Mouse (Mus musculus) inflammation-experienced regulatory T-cells, adult 6 months (primary cell): ENCODE data around the gene Chn2. TPM values are rescaled to one million over a fixed set of nuclear protein-coding genes. Genes with fewer than 3 reads are reported as not detected.

Experiments used
- ATAC-seq: one replicate; pipeline ENCODE4 v1.8.0; 2017
- polyA plus RNA-seq, 3 experiments: library from polyadenylated mRNA; unstranded; fragments of 100-300 nt; shearing (Covaris generic); gene quantifications; one replicate each; pipeline ENCODE4 v1.2.1; 2017

Gene Chn2
- polyA plus RNA-seq, 3 experiments from 2014 or later = 8.4 to 14.5 (median 9.5) TPM

DNA sequence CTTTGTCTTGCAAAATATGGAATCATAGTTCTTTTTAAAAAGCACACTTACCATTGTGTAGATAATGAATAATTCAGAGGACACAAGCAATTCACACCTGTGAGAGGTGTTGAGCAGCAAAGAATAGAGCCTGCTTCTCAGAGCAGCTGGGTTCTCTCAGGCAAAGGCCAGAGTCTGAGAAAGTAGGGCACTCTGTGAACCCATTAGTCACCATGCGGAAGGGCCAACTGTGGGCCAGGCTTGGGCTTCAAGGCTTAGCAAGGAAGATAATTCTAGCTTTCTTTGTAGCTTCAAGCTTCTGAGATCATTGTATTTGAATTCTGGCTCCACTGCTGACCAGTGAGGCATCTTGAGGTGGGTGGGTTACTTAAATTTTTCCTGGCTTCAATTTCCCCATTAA, 2.8 kb downstream of the Chn2 start:
- no peak for ATAC-seq

DNA sequence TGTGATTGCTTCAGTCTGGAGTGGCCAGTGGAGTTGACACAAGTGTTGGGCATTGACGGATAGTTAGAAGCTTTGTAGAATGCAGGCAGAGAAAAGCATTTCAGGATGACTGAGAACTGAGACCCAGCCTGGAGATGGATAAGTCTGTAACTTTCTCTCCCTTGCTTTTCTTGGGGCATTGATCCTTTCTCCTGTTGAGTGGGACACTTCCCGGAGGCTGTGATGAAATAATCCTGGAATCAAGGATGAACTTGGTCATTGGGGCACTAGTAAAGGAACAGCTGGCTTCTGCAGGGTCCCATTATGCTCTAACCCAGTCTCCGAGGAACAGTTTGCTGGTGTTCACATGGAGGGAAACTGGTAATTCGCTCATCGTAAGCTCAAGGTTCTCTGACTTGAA, 4.2 kb downstream of the Chn2 start:
- ATAC-seq = no peak

DNA sequence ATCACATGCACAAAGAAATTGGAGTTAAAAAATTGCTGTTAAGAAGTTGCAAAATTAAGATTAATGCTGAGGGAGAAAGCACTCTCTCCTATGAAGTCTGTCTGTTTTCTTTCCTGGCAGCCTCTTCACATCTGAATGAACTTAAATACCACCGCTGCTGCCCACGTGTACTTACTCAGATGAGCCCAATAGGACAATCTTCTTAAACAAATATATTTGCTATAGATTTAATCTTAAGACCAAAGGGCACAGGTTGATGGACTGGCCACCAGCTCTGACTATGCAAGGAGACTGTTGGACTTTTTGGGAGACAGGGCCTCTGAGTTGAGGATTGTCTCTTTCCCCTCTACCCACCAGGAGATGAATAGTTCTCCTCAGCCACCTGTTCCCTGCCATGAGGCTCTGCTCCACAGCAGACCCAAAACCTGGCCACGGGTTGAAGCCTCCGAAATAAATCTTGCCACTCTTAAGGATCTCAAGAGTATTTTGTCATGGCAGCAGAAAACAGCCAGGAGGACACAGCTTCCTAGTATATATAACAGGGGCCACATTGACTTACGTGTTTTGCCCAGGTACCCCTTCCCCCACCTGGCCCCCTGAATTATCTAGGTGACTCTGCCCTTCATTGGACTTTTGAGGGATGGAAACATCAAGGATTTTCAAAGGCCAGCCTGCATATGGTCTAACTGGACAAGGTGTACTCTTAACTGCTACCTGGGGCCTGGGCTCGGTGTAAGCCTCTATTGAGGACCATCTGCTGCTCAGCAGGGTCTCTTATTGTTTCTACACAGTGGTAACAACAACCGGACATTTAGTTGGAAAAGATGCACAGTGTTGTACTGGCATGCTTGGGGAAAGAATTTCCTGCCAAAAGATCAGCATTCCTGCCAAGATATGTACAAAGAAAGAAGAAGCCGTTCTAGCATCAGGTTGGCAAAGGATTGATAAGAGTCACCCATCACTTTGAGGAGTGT, 6.7 kb downstream of the Chn2 start:
- no peak for ATAC-seq

DNA sequence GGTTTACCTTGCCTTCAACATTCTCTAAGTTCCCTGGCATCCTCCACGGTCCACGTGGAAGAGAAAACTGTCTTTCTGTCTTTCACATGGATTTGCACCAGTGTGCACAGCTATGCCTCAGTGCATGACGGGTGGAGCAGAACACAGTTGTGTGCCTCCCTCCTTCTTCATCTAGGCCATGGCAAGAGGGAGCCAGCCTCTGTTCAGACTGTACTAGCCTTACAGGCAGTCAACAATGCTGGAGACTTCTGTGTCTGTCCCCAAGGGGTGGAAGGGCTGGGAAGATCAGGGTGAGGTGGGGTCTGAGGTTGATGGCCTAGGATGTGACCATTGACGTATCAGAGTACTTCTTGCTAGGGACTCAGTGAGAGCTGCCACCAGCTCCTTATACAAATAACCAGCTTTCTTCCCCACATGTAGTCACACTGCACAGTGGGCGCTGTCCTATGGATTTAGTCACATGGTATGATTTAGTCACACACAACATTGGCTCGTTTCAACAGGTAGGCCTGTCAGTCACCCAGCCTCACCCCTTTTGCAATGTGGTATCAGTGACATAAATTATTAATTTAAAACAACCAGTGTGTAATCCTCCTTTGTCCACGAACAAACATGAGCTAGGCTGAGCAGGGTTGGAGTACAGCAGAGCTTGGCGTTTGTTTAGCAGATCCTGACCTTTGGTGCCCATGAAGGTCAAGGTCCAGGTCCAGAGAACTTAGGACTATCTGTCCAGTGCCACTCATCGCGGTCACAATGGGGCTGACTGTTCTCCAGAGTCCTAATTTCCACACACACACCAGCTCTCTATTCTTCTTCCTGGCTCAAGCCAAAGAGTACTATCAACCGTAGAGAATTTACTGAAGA, 7.8 kb downstream of the Chn2 start:
- ATAC-seq = no peak

DNA sequence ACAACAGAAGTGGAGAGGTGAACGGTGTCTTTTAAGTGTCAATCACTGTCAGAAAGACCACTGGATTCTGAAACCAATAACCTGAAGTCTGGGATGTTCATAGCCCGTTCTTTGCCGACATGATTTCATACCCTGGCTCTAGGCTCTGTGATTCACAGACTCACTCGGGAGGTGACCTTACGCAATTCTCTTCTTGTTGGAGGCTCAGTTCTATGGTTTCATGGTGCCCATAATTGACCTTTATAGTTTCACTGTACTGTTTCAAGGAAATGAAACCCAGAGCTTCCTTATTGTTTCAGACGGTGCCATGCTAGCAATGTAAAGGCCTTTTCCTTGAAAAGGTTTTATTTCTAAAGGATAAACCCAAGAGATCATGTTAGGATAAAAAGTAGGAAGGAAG, 9.4 kb downstream of the Chn2 start:
- no peak for ATAC-seq

DNA sequence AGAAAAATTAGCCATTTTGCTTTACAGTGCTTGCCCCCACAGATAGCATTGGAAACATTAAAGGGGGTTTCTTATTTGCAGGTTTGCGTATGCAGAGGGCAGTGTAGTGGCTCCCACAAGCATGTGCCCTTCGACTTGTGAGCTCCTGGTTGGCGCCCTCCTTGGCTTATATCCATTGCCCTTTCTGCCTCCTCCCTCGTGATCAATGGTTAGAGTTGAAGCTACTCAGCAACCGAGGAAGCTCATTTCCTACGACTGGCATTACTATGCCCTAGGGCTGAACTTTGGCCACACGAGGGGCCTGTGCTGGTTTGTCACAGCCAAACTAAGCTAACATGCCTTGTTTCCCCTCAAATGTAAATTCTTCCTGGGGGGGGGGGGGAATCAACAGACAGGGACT, 11.8 kb downstream of the Chn2 start:
- ATAC-seq = no peak

DNA sequence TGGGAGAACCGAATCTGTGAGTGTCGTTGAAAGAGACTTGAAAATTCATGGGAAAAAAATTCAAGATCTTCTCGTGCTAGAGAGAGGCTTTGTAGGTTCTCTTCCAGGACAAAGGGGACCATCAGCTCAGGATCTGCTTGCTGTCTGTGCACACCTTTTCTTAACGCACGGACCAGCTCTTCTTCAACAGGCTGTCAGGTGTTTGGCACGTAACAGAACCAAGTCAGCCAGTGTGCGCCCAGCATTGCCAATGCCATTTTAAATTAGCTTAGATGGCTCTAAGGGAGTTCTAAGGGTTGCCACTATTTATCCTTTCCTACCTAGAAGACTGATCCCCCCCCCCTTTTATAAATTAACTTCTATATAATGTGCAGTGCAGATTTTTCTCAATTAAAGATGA, 12.8 kb downstream of the Chn2 start:
- ATAC-seq = no peak

DNA sequence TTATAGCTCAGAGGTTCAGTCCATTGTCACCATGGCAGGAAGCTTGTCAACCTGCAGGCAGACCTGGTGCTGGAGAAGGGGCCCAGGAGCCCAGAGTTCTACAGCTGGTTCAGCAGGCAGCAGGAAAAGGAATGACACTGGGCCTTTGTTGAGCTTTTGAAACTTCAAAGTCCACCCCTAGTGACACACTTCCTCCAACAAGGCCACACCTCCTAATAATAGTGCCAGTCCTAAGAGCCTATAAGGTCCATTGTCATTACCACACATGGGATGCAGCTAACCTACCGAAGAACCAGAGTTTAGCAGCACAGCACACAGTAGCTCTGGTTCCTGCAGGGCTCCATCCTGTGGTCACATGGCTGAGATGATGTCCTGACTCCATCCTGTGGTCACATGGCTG, 13.3 kb downstream of the Chn2 start:
- no peak for ATAC-seq

DNA sequence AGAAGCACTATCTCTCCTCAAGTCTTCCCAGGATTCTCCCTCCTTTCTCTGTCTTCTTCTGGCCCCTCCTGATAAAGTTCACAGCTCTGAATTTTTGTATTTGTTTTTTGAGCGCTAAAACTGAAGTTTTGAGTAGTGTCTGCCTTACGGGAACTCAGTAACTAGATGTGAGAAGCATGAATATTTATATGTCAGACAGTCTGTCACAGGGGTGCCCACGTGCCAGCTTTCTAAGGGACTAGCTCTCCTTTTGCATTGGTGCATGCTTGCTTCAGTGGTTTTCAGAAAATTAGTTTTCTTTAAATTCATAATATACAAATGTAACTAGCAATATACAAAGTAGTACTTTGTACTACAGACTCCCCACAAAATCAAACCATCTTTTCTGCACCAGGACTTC, 14.0 kb downstream of the Chn2 start:
- ATAC-seq = no peak

DNA sequence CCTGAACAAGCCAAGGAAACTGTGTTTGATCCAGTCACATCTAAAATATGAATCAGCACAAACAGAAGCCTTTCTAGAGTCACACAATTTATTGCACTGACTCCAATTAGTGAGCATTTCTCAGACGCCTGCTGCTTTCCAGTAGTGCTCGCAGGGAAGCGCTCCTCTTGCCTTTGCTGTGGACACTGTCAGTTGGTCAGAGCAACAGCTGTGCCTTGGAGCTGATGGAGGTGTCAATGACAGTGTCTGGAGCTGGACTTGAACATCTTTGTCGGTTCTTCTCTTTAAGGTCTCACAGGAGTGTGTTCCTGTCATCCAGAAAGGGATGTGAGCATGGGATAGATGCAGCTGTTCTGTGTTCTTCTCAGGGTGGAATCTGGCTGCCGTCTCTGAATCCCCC, 16.0 kb downstream of the Chn2 start:
- ATAC-seq = no peak

DNA sequence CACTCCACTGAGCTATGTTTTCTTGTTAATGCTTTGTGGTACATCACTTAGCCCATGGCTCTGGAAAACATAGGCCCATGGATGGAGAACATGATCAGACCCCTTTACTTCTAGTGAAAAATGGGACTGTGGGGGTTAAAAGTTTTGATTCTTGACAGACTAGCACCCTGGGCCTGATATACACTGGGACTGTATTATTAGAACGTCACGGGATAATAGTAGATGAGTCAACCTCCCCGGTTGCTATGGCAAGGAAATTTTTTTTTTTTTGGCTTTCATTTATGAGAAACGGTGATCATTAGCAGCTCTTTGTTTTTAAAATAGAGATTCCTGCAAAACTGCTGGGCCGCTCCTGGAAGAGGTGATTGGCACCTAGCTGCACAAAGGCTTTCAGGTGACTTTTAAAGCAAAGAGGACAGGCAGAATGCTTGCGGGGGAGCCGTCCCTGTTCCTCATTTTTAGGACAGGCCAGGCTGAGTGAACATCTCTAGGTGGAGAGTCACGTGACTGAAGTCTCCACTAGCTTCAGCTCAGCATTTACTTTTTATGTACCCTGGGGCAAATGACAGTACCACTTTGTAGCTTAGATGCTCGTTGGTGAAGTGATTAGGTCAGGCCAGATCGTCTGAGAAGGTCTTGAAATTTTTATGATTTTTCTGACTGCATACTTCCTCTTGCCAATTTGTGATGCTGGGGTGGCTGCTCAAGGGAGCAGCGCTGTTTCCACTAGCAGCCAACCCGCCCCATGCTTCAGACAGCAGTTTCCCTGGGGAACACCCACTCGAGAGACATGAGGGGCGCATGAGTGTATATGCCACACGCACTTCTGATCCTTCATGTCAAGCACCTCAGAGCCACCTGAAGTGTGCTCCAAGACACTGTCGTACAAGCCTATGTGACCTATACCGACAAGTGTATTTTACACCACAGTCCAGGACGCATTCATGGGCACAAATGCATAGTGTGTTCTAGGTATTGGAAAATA, 17.5 kb downstream of the Chn2 start:
- ATAC-seq = no peak

DNA sequence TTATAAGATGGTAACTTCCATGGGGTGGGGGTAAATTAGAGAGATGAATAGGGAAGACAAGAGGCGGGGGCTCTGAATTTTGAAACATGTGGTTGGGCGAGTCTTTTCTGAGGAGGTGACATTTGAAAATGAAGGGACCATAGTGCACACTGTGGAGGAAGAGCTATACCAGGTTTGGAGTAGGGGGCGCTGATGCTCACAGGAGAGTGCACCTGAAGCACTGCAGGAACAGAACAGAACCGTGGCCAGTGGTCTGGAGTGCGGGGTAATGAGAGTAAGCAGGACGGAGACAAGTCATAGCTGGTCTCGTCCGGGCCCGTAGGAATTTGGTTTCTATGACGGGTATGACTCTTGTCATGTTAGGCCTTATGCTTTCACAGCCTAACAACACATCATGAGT, 18.3 kb downstream of the Chn2 start:
- no peak for ATAC-seq

DNA sequence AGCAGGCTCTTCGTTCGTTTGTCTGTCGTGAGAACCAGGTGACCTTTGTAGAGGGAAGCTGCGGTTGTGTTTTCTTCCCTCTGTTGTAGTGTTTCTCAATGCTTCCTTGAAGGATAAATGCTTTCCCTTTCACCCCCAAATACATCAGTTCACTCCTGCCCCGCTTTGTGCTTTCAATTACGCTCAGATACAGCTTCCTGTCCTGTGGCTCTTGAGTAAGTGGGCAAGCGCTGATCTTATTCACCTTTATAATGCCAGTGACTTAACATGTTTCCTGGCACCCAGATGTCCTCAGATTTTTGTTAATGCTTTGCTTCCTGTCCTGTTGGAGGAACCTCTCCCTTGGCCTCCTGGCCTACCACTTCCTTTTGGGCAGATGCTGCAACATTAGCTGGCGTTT, 19.5 kb downstream of the Chn2 start:
- ATAC-seq = peak; percentile 38

DNA sequence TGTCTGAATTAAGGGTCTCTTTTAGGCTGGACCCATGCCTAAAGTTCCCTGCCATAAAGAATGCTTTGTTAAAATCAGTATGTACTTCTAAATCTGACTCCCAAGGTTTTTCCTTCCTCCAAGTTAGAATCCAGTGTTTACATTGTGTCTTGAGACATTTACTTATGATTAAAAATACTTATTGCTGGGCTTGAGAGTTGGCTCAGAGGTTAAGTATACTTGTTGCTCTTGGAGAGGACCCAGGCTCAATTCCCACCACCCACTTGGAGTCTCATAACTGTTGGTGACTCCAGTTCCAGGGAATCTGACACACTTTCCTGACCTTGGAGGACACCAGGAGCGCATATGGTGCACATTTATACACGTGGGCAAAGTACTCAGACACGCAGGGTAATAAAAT, 20.9 kb downstream of the Chn2 start:
- ATAC-seq = no peak

DNA sequence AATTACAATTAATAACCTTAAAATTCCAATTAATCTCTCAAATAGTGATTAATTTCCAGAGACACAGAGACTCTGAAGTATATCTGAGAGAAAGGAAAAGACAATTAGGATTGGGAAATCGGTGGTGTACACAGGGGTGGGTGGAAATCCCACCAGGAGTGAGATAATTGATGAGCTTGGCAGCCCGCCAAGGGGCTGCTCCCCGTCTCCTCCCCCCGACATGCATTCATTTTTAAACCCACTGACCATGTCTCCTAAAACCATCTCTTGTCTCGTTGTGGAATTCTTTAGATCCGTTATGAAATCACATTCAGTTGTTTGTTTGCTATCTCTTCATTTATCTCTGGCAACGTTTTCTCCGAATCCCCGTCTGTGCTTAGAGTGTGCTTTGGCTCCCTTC, 22.0 kb downstream of the Chn2 start:
- ATAC-seq = no peak

DNA sequence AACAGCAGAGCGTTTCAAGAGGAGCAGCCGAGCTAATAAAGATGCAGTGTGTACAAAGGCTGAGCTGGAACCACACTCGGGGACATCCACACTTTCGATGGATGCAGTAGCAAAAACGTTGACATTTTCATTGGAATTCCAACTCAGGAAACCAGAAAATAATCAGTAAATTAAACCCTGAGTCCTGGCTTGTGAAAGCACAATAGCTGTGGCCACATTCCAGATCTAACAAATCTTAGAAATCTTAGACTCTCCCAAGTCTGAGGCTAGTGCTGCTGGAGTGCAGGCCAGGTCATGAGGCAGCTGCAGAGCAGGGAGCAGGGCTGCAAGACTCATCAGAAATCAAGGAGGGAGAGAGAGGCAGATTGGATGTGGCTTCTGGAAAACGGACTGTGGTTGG, 24.5 kb downstream of the Chn2 start:
- no peak for ATAC-seq

DNA sequence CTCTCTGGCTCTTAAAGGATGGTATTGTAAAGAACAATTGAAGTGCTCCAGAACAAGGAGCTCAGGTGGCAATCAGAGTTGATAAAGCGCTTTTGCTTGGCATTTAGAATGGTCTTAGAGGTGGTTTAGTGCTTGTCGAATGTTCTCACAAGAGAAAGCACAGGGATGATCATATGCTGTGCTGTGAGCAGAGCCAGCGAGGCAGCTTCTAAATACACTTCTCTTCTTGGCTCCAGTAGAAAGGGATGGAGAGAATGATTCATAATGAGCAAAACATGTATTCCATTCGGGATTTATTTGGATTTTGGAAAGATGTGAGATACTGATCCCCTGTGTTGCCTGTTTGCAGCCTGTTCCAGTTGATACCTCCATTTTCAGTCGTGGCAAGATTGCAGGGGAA, 28.0 kb downstream of the Chn2 start:
- ATAC-seq = no peak

DNA sequence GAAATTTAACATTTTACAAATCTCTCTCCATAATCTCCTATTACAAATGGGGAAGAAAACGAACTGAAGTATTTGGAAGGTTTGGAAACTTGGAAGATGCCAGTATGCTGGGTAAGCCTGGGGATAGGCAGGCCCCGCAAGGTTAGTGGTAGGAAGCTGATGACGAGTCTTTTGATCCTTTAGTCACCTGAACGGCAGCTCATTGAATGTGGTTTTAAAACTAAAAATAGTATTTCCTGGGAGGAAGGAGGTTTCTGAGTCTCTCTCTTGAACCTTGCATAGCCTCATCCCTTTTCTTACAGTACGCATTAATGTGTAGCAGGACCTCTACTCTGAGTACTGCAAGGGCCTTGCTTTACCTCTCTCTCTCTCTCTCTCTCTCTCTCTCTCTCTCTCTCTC, 29.5 kb downstream of the Chn2 start:
- ATAC-seq = peak; percentile 80

DNA sequence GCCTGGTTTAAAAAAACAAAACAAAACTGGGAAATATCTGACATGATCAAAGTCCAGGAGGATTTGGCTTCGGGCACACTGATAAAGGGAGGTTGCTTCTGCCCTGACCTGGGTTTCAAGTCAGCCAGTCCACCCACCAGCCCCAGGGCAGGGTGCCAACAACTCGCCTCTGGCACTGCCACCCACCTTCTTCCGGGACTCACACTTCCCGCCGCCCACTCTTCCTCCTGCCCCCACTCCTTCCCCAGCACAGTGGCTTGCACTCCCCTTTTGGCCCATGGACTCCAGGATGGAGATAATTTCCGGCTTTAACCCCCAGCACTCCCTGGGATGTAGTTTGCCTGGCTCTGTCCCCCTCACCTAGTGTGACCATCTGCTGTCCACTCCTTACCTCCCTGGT, 31.4 kb downstream of the Chn2 start:
- no peak for ATAC-seq

DNA sequence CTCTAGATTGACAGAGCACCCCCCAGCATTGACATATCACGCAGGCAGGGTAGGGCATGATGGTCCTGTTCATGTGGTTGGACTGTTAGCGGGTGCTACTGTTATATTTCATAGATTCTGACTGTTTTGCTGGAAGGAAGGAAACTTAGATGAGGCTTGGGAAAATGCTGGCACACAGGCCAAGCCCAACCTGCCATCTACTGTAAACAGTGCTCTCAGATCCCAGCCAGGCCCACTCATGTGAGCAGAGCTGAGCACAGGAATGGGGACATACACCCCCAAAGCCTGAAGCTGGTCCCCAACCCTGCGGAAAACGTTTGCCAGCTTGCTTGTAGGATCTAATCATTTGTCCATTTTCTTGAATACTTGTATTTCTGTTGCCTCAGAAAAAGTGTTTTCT, 32.1 kb downstream of the Chn2 start:
- no peak for ATAC-seq

DNA sequence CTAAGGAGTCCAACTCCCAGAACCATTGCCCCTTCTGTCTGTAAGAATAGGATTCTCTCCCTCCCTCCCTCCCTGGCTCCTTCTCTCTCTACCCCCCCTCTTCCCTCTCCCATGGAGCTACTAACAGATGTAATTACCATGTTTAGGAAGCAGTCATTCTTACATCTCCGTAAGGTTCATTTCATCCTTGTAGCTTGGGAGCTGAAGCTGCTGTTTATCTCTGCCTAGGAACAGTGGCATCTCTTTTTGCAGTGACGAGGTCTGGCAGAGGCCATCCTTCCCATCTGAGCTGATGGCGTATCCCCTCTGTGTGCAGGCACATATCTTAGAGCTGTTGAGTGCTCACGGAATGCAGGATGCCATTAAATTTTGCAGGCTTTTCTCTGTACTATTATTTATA, 35.1 kb downstream of the Chn2 start:
- no peak for ATAC-seq

DNA sequence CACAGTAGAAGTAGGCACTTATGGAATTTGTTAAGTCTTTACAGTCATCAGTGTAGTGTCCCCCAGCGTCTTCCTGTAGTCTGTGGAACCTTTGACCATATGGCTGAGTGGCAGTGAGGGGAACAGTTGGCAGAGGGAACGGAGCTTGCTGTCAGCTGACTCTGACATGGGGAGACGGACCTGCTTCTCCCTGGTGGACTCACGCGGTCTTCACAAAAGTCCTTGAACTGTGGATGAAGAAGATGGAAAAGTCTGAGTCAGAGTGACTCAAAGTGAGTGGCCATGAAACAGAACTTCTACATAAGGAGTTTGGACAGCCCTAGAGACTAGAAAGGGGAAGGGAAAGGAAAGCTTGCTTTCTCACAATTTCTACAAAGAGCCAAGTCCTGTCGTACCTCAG, 36.1 kb downstream of the Chn2 start:
- ATAC-seq = no peak

DNA sequence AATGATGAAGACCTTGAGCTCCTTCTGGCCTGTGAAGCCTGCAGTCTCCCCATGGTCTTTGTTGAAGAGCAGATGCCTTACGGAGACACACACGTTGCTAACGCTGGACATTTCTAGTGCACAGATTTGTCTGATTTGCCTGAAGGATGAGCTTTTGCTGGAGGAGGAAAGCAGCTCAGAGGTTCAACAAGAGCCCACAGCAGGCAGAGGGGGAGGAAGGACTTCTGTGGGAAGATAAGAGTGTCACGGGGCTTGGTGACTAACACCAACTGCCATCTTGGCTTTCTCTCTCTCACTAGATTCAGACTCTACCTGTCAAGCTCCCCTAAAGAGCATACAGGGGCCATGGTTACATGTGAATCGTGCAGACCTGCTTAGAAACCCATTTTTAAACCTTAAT, 37.3 kb downstream of the Chn2 start:
- ATAC-seq = no peak
